Mouse (Mus musculus): ENCODE results near the gene Btbd9. TPM values are rescaled to one million over a fixed set of nuclear protein-coding genes. Genes with fewer than 3 reads are reported as not detected.

Gene Btbd9
- polyA plus RNA-seq, 1 experiment from 2014 or later = 56.0 TPM

DNA sequence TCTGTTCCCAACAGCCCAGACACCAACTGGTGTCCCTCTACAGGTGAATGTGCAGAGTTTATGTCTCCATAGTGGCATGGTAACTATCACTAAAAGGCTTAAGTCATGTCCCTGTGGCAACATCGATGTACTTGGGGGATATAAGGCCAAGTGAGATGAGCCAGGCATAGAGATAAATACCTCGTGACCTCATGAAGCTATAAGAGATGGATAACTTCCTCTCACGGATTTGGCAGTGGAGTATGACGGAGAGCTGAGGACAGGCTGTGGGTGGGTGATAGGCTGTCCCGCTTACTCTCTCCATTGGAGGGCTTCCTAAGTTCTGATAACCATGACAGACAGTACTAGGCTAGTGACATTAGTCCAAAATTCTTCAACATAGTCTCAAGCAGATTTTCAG is 362.9 kb downstream of the Btbd9 start:
- Histone ChIP-seq H3K27me3 (replicated peaks) (no peaks in the 10 kb centered on the region), H3K4me2 (no peak overlapping the region), H3K36me3 (peaks cover 13% of the 10 kb centered on the region; the same call in 1 of the 2 replicates), H3K4me1 (no peaks in the 10 kb centered on the region), H3K9me3 (no peaks in the 10 kb centered on the region), H3K4me3 (replicated peaks) (no peak overlapping the region), H3K9ac (no peak overlapping the region), H3K27ac (no peak overlapping the region)
- 78% methylated on average over 5 of the region's 5 CpGs for WGBS
- no peak for ATAC-seq (ENCODE audit: insufficient read depth, low FRiP score, low read depth)

DNA sequence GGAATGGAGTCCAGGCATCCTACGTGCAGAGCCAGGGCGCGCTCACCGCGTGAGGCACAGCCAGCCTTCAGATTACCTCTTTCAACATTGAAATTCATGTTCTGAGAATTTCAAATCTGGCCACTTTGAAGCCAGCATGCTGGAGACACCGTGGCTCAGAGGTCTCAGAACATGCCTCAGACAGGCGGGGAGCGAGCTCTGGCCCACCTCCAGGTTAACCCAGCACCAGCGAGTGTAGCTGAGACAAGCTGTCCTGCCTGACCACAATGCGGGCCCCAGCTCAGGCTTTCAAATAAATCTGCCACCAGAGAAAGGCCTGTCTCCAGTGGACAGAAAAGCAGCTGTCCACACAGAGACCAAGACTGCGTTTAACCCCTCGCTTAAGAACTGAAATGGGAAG is 363.6 kb downstream of the Btbd9 start:
- H3K27me3 ChIP-seq (replicated peaks) = no peaks in the 10 kb centered on the region
- no peak overlapping the region for H3K4me3 ChIP-seq (replicated peaks)
- no peak for ATAC-seq (ENCODE audit: insufficient read depth, low FRiP score, low read depth)
- 68% methylated on average over 12 of the region's 12 CpGs for WGBS
- no peak overlapping the region for H3K4me2 ChIP-seq
- no peak overlapping the region for H3K27ac ChIP-seq
- H3K4me1 ChIP-seq = no peaks in the 10 kb centered on the region
- H3K36me3 ChIP-seq = peaks cover 18% of the 10 kb centered on the region; the same call in 1 of the 2 replicates
- no peaks in the 10 kb centered on the region for H3K9me3 ChIP-seq
- H3K9ac ChIP-seq = no peak overlapping the region

DNA sequence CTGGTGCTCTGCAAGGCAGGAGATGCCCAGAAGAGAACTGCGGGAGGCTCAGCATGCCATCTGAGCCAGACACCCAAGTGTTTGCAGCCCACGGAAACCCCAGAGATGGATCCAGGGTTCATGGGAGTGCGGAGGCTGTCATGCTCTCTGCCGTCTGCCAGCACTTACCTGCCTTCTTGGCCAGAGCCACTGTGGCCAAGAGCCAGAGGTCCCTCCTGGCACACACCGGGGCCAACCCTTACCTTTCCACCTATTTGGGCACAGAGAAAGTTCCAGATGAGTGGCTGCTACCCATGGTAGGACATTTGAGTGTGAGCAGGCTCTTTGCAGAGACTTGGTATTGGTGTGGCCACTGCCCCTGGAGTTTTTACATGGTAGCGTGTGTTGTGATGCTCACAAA is 365.4 kb downstream of the Btbd9 start:
- H3K4me3 ChIP-seq (replicated peaks) = no peak overlapping the region
- no peak overlapping the region for H3K27ac ChIP-seq
- no peak overlapping the region for H3K9ac ChIP-seq
- H3K4me1 ChIP-seq = 0 out of 2 replicates have a peak, but pooled peaks cover 4% of the 10 kb centered on the region
- no peak for ATAC-seq (ENCODE audit: insufficient read depth, low FRiP score, low read depth)
- no peaks in the 10 kb centered on the region for H3K9me3 ChIP-seq
- WGBS = 91% methylated on average over 6 of the region's 6 CpGs
- H3K4me2 ChIP-seq = no peak overlapping the region
- H3K36me3 ChIP-seq = 0 out of 2 replicates have a peak, but pooled peaks cover 18% of the 10 kb centered on the region
- no peaks in the 10 kb centered on the region for H3K27me3 ChIP-seq (replicated peaks)

DNA sequence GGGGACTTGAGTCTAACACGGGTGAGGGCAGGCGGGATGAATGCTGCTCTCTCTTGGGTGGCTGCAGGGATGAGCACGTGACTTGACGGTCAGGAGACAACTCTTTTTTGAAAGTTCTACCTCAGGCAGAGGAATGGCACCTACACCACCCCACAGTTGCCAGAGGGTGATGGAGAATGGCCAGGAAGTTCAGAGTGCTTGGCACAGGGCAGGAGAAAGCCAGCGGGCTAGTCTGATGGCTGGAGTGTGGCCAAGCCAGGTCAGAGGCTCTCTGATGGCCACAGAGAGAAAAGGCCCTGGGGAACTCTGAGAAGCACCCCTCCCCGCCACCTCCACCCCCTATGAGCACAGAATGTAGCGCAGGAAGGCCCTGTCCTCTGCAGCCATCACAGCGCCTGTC is 366.0 kb downstream of the Btbd9 start:
- Histone ChIP-seq H3K4me2 (no peak overlapping the region), H3K27ac (no peak overlapping the region), H3K9ac (no peak overlapping the region), H3K4me1 (0 out of 2 replicates have a peak, but pooled peaks cover 6% of the 10 kb centered on the region), H3K9me3 (no peaks in the 10 kb centered on the region), H3K27me3 (replicated peaks) (no peaks in the 10 kb centered on the region), H3K36me3 (0 out of 2 replicates have a peak, but pooled peaks cover 18% of the 10 kb centered on the region), H3K4me3 (replicated peaks) (no peak overlapping the region)
- 90% methylated on average over 8 of the region's 8 CpGs for WGBS
- ATAC-seq (ENCODE audit: insufficient read depth, low FRiP score, low read depth) = no peak

DNA sequence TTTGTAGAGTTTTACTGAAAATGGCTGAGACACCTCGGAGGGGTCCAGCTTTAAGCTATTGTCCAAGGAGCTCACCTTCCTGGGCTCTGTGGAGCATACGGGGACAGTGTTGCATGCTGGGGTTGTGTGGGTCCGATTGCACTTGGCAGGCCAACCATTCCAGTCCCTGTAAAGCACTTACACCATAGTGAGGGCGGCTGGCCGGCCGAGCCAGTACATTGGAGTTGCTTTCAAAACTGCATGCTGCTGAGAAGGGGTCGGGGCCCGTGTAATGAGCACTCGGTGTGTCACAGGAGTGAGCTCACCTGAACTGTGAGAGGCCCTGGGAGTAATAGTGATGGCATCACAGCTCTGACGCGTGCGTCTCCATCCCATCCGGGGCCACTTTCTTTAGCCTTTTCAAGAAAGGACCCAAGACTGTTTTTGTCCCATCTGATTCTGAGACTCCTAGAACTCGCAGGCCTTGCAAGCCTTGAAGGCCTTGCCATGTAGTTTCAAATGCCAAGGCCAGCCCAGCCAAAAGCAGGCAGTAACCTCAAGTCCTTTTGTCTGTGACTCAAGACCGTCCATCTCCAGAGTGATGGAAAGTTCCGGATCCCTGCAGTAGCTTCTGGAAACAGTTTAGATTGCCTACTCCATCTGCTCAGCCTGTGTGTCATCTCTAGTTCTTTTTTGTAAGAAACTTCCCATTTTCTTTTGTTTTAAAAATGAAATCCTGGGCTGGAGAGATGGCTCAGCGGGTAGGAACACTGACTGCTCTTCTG is 371.0 kb downstream of the Btbd9 start:
- H3K4me2 ChIP-seq = no peak overlapping the region
- peaks cover 30% of the 10 kb centered on the region; the same call in 1 of the 2 replicates for H3K4me1 ChIP-seq
- no peak overlapping the region for H3K4me3 ChIP-seq (replicated peaks)
- H3K9me3 ChIP-seq = no peaks in the 10 kb centered on the region
- WGBS = 90% methylated on average over 17 of the region's 17 CpGs
- no peak overlapping the region for H3K27ac ChIP-seq
- no peaks in the 10 kb centered on the region for H3K27me3 ChIP-seq (replicated peaks)
- no peak for ATAC-seq (ENCODE audit: insufficient read depth, low FRiP score, low read depth)
- no peak overlapping the region for H3K9ac ChIP-seq
- 0 out of 2 replicates have a peak, but pooled peaks cover 11% of the 10 kb centered on the region for H3K36me3 ChIP-seq

DNA sequence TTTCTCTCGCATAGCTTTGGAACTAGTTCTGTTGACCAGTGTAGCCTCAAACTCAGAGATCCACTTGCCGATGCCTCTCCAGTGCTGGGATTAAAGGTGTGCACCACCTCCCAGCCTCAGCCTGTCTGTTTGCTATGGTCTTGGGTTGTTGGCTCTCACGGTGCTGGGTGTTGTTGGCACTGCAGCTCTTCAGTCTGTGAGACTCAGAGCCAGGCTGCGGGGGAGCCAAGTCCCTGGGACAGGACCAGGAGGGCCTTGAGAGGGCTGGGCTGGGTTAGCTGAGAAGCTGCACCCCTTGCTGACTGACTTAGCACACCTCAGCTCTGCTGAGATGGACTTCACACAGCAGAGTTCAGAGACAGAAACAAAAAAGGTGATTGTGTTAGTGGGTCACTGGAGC is 376.0 kb downstream of the Btbd9 start:
- Histone ChIP-seq H3K27me3 (replicated peaks) (no peaks in the 10 kb centered on the region), H3K4me1 (peaks cover 55% of the 10 kb centered on the region), H3K27ac (no peak overlapping the region), H3K36me3 (no peaks in the 10 kb centered on the region), H3K4me3 (replicated peaks) (no peak overlapping the region), H3K9me3 (no peaks in the 10 kb centered on the region), H3K4me2 (no peak overlapping the region), H3K9ac (no peak overlapping the region)
- WGBS = 76% methylated on average over 4 of the region's 4 CpGs
- ATAC-seq (ENCODE audit: insufficient read depth, low FRiP score, low read depth) = no peak

DNA sequence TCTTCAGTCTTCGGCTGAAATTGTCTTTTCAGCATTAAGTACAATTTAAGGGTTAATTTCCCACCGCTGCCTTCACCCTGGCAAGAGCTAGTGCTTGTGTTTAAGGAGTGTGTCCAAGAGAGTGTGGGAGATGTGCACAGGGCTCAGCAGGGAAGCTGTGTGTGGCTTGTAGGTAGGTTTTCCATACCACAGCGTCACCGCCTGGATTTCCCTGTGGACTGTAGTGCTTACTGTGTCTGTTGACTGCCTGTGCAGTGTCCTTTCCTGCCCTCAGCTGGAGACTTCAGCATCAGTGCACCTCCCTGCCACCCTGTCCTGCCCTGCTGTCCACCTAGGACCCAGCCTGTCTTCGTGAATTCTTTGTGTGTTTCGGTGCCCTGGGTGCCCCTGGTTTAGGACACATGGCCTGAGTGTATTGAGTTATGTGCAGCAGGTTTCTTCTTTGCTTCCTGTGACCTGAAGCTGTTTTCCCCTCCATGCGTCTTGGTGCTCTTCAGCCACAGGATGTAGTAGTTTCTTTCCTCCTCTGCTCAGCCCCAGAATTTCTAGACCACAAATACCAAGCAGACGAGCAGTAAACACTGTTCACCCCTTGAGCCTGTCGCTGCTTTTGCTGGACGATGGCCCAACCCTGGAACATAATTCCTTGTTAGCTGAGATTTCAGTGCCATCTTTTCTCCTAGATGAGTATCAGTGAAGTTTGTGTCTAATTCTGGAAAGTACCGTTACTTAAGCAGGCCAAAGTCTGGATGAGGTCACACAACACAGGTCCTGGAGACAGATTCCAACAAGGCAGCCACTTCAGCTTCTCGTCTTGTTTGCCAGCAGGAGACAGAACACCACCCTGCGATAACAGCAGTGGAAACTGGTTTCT is 376.7 kb downstream of the Btbd9 start:
- 59% methylated on average over 13 of the region's 13 CpGs for WGBS
- no peak for ATAC-seq (ENCODE audit: insufficient read depth, low FRiP score, low read depth)
- H3K9ac ChIP-seq = no peak overlapping the region
- no peaks in the 10 kb centered on the region for H3K9me3 ChIP-seq
- no peaks in the 10 kb centered on the region for H3K27me3 ChIP-seq (replicated peaks)
- H3K4me3 ChIP-seq (replicated peaks) = no peak overlapping the region
- no peak overlapping the region for H3K4me2 ChIP-seq
- peaks cover 52% of the 10 kb centered on the region for H3K4me1 ChIP-seq
- H3K27ac ChIP-seq = 0 out of 2 replicates have a peak overlapping the region, but pooled peaks have one; percentile 10
- H3K36me3 ChIP-seq = no peaks in the 10 kb centered on the region

DNA sequence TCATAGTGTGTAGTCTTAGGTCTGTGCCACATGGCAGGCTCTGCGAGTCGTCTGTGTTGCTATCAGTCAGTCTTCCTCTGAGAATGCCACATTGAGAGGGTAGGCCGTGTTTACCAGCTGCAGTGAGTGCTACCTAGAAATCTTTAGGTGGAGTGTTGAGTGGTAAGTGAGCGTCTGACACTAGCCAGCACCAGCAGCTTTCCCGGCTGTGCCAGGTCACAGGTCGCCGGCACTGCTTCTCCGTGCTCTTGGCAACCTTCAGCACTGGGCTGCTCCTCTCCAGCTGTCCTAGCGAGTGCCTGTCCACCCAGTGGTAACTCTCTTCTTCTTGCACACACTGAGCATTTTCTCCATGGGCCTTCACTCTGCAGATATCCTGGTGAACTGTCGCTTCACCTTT is 377.9 kb downstream of the Btbd9 start:
- no peak overlapping the region for H3K4me3 ChIP-seq (replicated peaks)
- peaks cover 47% of the 10 kb centered on the region for H3K4me1 ChIP-seq
- H3K27ac ChIP-seq = no peak overlapping the region
- no peak for ATAC-seq (ENCODE audit: insufficient read depth, low FRiP score, low read depth)
- no peak overlapping the region for H3K4me2 ChIP-seq
- no peak overlapping the region for H3K9ac ChIP-seq
- H3K36me3 ChIP-seq = no peaks in the 10 kb centered on the region
- 50% methylated on average over 10 of the region's 10 CpGs for WGBS
- no peaks in the 10 kb centered on the region for H3K9me3 ChIP-seq
- H3K27me3 ChIP-seq (replicated peaks) = no peaks in the 10 kb centered on the region

DNA sequence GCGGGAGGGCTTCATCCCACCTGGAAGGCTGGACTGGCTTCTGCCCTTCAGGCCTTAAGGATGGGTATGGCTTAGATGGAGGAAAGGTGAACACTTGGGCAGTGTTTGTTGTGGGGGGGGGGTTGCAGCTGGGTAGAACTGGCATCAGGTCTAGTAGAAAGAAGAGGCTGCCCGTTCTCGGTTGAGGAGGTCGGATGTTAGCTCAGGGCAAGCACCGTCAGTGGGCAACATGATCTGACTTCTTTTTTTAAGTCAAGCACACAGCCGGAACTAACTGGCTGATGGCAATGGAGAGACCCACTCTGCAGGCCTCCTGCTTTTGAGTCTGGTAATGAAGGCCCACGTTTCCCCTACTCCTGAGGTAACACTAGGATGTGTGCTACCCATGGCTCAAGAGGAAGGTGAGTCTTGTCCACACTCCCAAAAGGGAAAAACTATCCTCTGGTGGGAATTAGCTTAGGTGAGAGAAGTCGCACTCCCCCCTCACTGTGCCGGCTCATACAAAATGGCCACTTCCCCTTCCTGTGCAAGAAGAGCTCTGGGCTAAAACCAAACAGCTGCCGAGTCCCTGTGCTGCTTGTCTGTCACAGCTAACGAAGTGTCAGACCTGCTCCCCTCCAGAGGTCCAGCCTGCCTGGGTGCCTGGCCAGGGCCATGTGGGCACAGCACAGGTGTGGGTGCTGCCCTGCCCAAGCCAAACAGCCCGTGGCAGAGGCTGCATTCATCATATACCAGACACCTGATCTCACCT is 378.8 kb downstream of the Btbd9 start:
- 59% methylated on average over 12 of the region's 12 CpGs for WGBS
- peaks cover 40% of the 10 kb centered on the region for H3K4me1 ChIP-seq
- no peaks in the 10 kb centered on the region for H3K9me3 ChIP-seq
- no peaks in the 10 kb centered on the region for H3K27me3 ChIP-seq (replicated peaks)
- no peak overlapping the region for H3K4me3 ChIP-seq (replicated peaks)
- H3K27ac ChIP-seq = peak overlapping the region; percentile 22; the same call in 1 of the 2 replicates
- no peak overlapping the region for H3K9ac ChIP-seq
- H3K4me2 ChIP-seq = no peak overlapping the region
- no peak for ATAC-seq (ENCODE audit: insufficient read depth, low FRiP score, low read depth)
- no peaks in the 10 kb centered on the region for H3K36me3 ChIP-seq

DNA sequence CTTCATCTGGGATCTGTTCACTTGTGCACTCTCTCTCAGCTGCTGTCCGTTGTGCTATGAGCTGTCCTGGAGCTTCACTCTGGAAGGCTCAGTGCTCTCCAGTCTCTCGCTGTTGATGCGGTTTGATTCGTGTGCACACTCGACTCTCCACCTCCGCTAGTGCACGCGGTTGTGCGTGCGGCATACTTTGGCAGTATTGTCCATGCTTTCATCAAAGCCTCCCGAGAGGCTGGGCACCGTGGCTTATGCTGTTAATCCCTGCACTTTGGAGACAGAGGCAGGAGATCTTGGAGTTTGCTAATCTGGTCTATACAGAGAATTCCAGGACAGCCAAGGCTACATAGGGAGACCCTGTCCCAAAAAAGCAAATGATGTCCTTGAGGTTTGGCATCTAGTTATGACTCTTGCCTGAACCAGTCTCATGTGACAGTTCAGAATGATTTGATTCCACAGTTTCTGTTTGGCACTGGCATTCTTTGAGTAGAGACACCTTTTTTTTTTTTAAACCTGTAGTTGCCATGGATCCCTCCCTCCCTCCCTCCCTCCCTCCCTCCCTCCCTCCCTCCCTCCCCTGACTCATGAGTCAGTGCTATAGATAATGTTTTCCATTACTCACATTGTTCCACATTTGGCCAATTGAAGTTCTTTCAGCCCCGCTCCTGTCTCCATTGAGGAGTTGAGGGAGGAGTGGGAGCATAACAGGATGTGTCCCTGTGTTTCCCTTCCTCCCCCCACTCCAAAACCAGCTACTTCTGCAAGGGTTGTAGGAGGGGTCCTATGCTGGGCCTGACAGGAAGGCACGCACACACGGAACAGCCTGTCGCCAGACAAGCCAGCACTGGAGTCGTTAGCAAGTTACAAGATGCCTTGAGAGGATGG is 379.6 kb downstream of the Btbd9 start:
- Histone ChIP-seq H3K4me1 (peaks cover 36% of the 10 kb centered on the region), H3K27ac (peak overlapping the region; percentile 28; the same call in 1 of the 2 replicates), H3K9ac (no peak overlapping the region), H3K4me2 (no peak overlapping the region), H3K27me3 (replicated peaks) (no peaks in the 10 kb centered on the region), H3K4me3 (replicated peaks) (no peak overlapping the region), H3K36me3 (no peaks in the 10 kb centered on the region), H3K9me3 (no peaks in the 10 kb centered on the region)
- 74% methylated on average over 17 of the region's 17 CpGs for WGBS
- no peak for ATAC-seq (ENCODE audit: insufficient read depth, low FRiP score, low read depth)
